Mouse (Mus musculus) hematopoietic stem cell, adult 5-6 weeks (primary cell): ENCODE data around the gene Epb41l1. TPM values are rescaled to one million over a fixed set of nuclear protein-coding genes. Genes with fewer than 3 reads are reported as not detected.

ENCODE experiments used
- ATAC-seq, 2 experiments: fragments of 125-278 bp in 1 of 2; replicated peaks in 1 of 2; 2 replicates each; pipeline ENCODE4 v1.8.0; 2016 to 2017; ENCODE audit warnings: inconsistent platforms in 2 of 2, mild to moderate bottlenecking in 2 of 2, moderate number of reproducible peaks in 2 of 2, low read depth in 1 of 2, moderate TSS enrichment in 1 of 2; ENCODE audit not compliant: low FRiP score in 2 of 2, poor library complexity in 2 of 2, severe bottlenecking in 2 of 2, insufficient read depth in 1 of 2, low TSS enrichment in 1 of 2
- total RNA-seq: library from RNA; stranded (forward); fragments of 172-1452, 232-1000 nt; gene quantifications from 2 replicates; pipeline ENCODE4 v1.2.3, GENCODE M21; 2017

Gene Epb41l1
- total RNA-seq, 1 experiment from 2014 or later = 2.3 TPM

DNA sequence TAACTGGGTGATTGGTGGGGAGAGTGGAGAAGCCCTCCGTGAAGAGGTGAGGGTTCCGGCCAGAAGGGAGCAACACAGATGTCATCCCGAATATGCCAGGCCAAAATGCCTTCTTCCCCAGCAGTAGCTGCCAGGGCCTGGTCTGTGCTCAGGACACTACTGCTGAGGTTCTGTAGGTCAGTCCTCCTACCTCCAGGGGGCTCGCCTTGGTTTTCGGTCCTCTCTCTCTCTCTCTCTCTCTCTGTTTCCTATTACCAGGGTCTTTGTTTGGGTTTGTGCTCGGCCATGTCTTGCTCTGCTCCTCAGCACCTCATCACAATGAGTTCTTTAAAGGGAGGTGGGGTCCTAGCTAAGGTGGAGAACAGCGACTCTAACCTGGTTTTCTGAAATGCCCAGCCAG is 120.3 kb downstream of the Epb41l1 start:
- no peak for ATAC-seq

DNA sequence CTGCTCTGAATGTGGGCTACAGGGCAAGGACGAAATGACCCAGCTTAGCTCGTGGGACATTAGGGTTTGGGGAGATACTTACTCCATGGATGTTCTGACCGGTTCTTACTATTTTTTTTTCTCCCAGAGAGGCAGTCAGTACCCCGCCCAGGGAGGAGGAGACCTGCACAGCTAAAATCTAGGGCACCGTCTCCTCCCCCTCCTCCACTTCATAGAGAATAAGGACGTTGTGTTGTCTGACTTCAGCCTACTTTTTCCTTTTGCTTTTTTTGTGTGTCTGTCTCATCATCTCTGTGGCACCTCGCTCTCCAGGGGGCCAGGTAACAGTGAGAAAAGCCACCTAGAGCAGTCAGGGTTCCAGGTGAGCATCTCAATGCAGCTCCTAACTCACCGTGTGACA is 121.7 kb downstream of the Epb41l1 start:
- no peak for ATAC-seq

DNA sequence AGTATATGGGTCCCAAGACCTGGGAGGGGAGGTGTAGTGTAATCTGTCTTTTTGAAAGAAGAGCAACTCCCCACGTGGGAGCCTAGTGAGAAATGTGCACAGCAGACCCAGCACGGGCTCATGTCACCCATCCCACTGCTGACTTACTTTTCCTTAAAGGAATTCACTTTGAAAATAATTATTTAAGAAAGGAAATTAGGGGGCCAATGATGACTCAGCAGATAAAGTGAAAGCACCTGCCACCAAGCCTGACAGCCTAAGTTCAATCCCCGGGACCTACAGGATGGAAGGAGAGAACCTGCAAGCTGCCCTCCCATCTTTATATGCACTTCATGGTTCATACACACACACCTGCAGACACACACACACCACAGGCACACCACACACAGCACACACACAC is 123.1 kb downstream of the Epb41l1 start:
- ATAC-seq = no peak

DNA sequence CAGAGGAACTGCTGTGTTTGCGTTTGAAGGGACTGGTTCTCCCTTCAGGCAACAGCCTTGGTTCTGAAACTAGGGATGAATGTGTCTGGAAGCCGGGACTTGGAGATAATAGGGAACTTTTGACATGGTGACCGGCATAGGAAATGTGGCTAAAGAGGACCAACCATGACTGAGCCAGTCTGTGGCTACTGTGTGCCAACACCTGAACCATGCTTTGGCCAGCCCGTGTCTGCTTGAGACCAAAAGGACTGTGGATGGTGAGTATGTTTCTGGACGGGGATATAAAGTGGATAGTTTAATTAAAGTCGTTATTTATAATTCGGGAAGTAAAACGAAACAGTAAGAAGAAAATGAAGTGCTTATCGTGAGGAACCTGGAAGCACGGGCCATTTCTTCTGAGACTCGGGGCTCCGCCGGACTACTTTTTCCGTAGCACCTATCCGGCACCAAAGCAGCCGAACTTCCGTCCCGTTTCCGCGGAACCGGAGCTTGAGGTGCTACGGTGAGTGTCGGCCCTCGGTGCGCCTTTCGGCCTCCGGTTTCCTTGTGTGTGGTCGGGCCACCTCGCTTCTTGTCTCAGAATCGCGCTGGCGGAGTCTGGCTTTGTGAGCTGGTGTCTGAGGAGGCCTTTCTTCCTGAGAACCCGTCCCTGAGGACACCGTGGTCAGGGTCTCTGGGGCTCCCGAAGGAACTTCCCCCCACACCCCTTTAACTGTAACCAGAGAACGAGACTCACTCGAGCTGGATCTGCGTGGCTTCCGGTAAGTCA is 126.6 kb downstream of the Epb41l1 start, which contains the start of gene Aar2:
Gene Aar2 (plus strand): TSS at position 462 of the 769 bp plus-strand sequence.
- peak; percentile 72 to 91 for ATAC-seq

DNA sequence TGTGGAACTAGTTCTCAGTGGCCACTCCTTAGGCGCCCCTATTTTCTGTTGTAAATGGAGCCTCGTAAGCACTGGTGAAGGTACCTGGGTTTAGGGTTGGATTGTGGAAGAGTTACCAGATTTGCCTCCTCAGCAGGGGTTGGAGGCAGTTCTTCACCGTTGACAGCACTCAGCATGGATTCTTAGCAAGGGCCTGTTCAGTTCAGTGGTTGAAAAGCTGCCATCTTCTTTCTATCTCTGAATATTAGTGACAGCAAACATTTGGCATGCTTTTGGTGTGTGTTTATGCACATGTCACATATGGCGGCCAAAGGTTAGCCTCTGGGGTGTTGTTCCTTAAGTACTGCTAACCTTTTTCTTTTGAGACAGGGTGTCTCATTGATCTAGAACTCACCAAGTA is 131.7 kb downstream of the Epb41l1 start:
- no peak for ATAC-seq

- no peak for ATAC-seq
These were observed 141.1 kb downstream of the Epb41l1 start for GRCm38 (mm10) chr2:156561808-156562207.

DNA sequence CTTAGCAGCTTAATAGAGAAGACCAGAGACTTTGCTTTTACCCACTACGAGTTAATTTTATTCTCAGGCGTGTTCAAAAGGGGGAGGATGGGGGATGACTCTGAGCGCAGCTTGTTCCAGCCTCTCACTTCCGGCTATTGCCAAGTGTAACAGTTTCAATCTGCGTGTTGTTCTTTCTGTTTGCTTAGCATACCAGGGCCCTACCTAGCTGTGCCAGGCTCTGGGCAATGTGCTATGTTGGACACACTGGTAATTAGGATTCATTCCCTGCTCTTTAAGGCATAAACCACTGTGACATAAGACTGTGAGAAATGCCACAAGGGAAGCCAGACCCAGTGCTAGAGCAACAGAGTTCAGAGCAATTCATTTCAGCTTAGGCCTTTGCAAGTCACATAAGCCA is 142.8 kb downstream of the Epb41l1 start:
- no peak for ATAC-seq

DNA sequence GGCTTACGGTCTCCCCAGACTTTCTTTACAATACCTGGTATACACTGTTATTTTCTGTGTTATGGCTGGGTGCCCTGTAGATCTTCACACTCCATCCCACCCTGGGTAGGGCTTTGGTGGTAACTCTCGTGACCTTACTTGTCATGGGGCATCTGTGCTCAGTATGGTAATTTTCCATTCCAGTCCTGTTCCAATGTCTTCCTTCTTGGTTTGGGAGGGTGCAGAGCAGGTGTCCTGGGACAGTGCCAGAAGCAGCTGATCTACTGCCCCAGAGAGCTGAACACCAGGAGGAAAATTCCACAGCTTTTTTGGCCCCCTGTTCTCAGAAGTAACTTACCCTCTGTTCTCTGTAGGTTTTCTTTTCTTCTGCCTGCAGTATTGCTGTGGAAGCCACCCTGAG is 145.8 kb downstream of the Epb41l1 start:
- no peak for ATAC-seq

- ATAC-seq = no peak
These were observed 147.9 kb downstream of the Epb41l1 start for GRCm38 (mm10) chr2:156568647-156569046.

GRCm38 (mm10) chr2:156569261-156569660 is 148.6 kb downstream of the Epb41l1 start:
- ATAC-seq = no peak

- ATAC-seq = no peak
These were observed 150.8 kb downstream of the Epb41l1 start for GRCm38 (mm10) chr2:156571521-156571920.

DNA sequence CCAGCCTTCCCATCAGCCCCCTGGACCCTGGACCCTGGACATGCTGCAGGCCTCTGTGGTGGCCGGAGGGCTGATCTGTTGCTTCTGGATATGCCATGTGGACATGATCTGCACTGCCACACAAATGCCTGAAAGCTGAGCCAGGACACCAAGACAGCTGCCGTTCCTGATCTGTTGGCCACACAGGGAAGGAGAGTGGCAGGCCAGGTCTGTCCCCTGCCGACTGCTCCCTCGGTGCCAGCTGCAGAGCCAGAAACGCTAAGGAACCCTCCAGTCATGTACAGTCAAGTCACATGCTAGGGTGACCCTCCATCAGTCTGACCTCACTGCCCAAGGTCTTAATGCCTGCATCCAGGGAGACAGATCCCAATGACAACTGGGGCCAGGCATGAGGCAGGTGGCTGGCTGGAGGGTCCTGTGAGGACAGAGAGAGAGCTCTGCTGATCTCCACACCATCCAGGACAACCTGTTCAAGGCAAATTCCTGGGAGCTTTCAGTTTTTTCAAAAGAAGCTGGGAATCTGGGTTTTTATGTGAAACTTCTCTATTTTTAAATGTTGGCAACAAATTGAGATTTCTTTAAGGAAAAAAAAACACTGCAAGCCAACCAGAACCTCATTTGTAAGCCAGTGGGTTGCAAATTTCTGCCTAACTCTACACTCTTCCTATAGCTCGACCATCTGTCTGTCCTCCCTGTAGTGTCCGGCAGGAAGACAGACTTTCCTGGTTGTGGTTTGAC is 156.3 kb downstream of the Epb41l1 start:
- ATAC-seq = no peak

DNA sequence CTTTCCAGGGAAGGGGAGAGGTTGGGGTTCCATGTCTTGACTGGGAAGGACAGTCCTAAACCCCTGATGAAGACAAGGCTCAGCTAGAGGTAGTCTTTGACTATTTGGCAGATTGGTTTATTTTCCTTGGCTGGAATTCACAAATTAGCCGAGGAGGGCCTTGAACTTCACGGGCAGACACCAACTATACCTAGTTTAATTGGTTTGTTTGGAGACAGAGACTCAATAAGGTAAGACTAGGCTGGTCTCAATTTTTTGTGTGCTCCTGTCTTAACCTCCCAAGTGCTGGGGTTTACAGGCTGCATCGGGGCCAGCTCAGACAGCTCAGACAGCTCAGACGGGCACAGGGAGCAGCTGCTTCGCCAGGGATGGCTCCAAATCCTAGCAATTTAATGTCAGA is 159.8 kb downstream of the Epb41l1 start:
- ATAC-seq = no peak

DNA sequence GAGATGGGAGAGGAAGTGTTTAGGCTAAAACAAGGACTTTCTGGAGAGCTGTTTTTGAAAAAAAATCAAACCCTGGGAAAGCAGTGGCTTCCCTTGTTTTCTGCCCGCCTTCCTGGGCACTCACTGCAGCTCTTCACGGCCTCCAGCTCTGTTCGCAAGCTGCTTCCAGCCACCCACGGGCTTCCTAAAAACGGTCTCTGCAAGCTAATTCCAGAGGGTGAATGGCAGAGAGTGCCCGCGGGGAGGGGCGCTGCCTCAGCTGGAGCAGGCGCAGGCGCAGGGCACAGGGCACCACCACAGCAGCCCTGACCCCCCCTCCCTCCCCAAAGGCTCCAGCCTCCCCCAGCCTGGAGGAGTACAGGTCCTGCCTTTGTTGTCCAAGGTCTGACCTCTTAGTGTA is 160.5 kb downstream of the Epb41l1 start:
- no peak for ATAC-seq

DNA sequence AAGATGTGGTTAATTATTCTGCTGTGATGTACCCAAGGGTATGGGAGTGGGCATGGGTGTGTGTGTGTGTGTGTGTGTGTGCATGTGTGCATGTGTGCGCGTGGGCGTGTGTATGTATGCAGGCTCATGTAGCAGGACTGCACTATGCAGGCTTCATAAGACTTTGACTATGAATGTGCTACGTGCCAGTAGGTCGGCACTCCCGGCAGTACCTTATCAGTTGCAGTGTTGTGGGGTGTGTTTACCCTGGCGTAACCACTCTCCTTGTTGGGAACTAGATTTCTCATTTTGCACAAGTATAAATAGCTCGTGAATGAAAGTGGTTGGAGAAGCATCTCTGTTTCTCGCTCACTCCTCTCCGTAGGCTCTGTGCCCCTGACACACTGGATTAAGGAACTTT is 162.2 kb downstream of the Epb41l1 start:
- no peak for ATAC-seq

DNA sequence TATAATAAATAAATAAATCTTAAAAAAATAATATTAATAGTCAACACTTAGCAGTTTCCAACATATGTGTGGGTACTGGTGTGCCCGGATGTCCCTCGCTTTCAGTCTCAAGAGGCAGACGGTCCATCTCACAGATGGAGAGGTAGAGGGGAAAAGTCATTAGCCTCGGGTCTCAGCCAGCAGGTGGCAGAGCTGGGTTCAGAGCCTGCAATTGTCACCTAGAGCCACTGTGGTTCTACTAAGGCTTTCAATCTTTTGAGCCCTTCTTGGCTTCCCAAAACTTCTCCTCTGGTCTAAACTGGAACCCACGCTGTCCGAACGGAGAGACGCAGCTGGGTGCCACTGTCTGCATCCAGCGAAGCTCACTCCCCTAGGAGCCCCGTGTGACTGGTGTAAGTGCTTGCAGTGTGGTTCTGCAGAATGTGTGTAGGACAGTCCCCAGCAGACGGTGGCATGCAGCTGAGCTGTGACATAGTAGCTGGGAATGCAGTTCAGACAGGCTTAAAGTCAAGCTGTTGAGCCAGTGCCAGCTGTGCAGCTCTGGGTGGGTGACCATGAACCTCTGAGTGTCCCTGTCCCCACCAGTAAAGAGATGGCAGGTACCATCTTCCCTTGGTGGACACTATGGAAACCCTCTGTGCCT is 163.6 kb downstream of the Epb41l1 start:
- no peak for ATAC-seq

GRCm38 (mm10) chr2:156584797-156585471 is 164.2 kb downstream of the Epb41l1 start:
- ATAC-seq = no peak

DNA sequence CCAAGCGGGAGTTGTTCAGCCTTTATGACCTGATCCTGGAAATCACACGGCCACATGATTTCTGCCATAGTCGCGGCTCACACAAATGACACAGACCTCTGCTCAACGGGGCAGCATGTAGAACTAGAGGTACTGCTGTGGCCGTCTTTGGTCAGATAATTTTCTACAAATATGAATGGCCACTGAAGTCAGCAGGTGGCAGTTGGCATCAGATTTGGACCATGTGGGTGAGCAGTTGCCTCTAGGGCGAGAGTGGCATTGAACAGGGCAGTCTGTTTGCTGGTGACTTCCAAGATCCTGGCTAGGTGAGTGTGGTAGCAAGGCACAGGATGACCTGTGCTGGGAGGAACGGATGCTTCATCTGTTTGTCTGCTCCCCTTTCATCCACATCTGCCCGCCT is 168.8 kb downstream of the Epb41l1 start:
- ATAC-seq = no peak
